Mouse (Mus musculus): ENCODE measurements around the gene Ncor1. TPM values are rescaled to one million over a fixed set of nuclear protein-coding genes. Genes with fewer than 3 reads are reported as not detected.
A peak's percentile ranks its signal among the peaks of the same experiment; 100 is the strongest.
"Not testable (repeated sequence)": the region's sequence is repeated elsewhere in the genome, so short reads cannot be mapped to it uniquely, and the experiment has no call there.

Ncor1 gene
- total RNA-seq, 4 experiments from 2014 or later = 125 to 148 (median 138) TPM

DNA sequence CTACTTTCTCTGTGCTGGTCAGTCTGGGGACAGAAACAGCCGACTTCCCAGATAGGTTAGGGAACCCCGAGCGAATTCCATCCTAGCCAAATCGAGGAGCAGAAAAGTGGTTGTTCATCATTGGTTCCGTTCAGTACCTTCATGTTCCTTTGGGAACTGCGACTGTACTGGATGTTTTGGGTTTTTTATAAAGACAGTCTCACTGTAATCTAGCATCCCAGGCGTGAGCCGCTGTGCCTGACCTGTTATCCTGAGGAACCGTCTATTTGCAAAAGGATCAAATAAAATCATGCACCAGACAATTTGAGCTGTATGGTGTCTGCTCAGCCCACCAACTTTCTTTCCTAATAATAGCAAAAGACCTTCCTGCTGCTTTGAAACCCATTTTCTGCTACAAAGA lies 439 bp upstream of the Ncor1 start:
- DNase-seq (ENCODE audit: low spot score) = no peak

- peak; percentile 44 for DNase-seq (ENCODE audit: low spot score)
These were observed 460 bp downstream of the Ncor1 start for GRCm38 (mm10) chr11:62457891-62458270.

DNA sequence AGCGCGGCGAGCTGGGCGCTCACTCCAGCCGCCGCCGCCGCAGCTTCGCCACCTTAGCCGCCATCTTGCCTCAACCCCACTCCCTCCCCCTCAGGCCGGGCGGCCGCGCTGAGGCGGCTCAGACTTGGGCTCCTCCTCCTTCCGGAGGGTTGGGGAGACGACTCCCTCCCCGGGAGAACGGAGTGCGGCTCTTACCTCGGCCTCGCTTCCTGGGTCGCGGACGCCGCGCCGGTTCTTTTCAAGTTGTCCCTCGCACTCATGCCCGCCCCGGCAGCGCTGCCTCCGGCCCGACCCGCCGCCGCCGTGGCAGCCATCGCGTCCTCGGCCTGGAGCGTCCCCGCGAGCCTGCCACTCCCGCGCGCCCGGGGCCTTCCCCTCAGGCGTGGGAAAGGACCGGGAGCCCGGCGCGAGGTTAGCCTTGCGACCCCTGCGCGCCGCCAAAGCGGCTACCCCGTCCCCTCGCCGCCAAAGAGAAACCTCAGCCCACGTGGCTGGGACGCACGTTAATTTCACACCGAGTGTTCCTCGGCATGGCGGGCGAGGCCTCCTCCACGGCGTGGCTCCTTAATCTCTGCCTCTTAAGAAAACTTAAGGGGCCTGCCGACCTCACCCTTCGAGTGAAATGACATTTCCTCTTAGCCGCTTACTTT lies 975 bp downstream of the Ncor1 start:
- DNase-seq (ENCODE audit: low spot score) = peak; percentile 90

- peak; percentile 32 for DNase-seq (ENCODE audit: low spot score)
These were observed 1.7 kb downstream of the Ncor1 start for GRCm38 (mm10) chr11:62456483-62457172.

DNA sequence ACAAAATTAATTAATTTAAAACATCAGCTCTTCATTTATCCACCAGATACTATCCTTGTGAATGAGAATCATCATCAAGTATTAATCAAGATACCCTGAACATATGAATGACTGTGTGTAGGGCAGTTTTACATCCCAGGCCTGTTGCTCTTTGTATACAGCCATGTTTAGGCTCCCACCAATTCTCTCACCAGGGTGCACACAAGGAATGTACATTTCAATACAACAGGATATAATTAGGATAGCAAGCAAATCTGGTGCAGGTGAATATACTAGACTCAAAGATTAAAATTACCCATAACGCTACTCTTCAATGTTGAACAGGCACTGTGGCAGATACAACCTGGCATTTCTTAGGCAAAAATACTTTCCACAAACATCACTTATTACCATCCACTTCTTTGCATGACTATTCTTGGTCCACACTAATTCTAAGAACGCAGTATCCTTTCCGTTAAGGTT lies 2.3 kb downstream of the Ncor1 start:
- no peak for DNase-seq (ENCODE audit: low spot score)

GRCm38 (mm10) chr11:62455193-62455592 lies 3.1 kb downstream of the Ncor1 start:
- no peak for DNase-seq (ENCODE audit: low spot score)

DNA sequence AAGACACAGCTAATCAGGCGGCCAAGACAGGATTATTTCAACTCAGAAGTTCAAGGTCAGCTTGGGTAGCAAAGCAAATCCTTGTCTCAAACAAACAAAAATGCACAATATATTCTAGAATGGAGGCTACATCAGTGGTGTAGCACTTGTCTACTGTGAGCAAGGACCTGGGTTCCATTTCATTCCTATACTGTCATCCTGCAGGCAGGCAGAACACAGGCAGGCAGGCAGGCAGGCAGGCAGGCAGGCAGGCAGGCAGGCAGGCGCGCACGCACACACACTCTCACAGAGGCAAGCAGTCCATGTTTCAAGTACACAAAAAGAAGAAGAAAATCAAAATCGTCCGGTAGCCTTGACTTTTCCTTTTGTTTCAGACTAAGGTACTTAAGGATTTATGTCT lies 9.4 kb downstream of the Ncor1 start:
- no peak for DNase-seq (ENCODE audit: low spot score)

- DNase-seq (ENCODE audit: low spot score) = no peak
These were observed 12.5 kb downstream of the Ncor1 start for GRCm38 (mm10) chr11:62445799-62446198.

DNA sequence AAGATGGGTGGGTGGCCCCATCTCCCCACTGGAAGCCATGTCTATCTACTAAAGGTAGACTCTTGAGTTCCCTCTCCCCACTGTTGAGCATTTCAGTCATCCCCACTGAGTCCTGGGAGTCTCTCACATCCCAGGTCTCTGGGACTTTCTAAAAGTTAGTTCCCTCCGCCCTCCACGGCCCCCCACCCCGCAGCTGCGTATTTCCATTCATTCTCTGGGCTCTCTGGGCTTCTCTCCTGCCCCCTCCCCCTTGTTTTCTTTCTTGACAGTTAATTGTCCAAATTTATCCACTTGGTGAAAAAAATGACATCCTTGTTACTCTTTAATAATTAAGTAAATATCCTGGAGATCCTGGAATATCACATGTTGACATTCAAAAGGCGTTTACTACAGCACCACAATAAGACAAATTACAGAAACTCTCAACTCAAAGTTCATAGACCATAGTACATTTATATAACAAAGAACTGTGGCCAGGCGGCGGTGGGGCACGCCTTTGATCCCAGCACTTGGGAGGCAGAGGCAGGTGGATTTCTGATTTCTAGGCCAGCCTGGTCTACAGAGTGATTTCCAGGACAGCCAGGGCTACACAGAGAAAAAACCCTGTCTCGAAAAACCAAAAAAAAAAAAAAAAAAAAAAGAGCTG lies 17.5 kb downstream of the Ncor1 start:
- no peak for DNase-seq (ENCODE audit: low spot score)

- DNase-seq (ENCODE audit: low spot score) = no peak
These were observed 26.1 kb downstream of the Ncor1 start for GRCm38 (mm10) chr11:62432211-62432610.

DNA sequence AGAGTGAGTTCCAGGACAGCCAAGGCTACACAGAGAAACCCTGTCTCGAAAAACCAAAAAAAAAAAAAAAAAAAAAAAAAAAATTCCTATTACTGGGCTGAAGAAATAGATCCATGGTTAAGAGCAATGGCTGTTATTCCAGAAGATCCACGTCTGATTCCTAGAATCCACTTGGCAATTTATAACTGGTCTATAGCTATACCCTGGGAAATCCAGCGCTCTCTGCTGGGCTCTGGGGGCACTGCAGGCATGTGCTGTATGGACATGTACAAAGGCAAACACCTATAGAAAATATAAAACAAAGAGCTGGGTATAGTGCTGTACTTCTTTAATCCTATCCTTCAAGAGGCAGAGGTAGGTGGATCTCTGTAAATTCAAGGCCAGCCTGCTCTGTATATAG lies 31.2 kb downstream of the Ncor1 start:
- no peak for DNase-seq (ENCODE audit: low spot score)

DNA sequence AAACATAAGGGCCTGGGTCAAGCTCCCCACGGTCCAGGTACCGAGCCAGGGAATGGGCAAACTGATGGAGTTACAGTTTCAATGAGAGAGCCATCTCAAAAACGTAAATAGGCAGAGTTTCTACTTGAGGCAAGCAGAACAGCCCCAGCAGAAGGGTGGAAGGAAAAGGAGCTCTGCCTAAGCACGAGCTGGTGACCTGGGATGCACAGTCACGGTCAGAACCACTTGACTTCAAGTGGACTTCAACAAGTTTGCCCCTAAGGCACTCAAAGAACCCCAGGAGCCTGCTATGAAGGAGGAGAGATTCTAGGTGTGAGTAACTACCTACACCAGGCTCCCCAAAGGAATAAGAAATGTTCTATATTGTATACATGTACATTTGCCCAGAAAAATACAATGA lies 32.1 kb downstream of the Ncor1 start:
- DNase-seq (ENCODE audit: low spot score) = no peak

DNA sequence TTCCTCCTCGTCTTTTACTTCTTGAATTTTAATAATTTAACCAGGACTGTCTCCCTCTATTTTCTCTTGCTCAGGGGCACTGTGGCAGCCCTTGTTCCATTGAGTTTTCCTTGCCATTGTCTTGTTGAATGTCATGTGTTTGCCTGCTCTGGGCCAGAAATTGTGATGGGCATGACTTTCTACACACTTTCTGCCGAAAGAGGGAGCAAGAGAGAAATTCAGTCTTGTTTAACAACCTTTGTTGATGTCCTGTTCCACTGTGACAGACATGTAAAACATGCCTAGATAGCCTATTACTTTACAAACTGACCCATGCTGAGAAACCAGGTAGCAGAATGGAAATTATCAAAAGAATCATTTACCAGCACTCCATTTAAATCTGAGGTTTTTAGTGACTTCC lies 33.8 kb downstream of the Ncor1 start:
- DNase-seq (ENCODE audit: low spot score) = peak; percentile 7

- DNase-seq (ENCODE audit: low spot score) = no peak
These were observed 43.3 kb downstream of the Ncor1 start for GRCm38 (mm10) chr11:62415026-62415425.

GRCm38 (mm10) chr11:62409611-62410010 lies 48.7 kb downstream of the Ncor1 start:
- no peak for DNase-seq (ENCODE audit: low spot score)

GRCm38 (mm10) chr11:62408848-62409247 lies 49.5 kb downstream of the Ncor1 start:
- DNase-seq (ENCODE audit: low spot score) = no peak

DNA sequence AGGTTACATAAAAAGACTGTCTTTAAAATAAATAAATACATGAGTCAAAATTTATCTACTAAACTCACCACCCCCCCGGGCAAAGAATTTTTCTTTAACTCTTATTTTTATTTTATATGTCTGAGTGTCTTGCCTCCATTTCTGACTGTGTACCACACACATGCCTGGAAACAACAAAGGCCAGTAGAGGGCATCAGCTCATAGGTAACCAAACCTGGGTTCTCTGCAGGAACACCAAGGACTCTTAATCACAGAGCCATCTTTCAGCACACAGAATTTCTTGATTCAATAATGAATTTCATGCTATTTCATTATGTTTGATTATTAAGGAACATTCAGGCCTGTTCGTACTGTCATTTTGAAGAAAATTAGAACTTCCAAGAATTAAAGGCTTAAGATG lies 61.9 kb downstream of the Ncor1 start:
- peak; percentile 25 for DNase-seq (ENCODE audit: low spot score)

GRCm38 (mm10) chr11:62388331-62388679 lies 70.0 kb downstream of the Ncor1 start:
- DNase-seq (ENCODE audit: low spot score) = no peak

- no peak for DNase-seq (ENCODE audit: low spot score)
These were observed 70.6 kb downstream of the Ncor1 start for GRCm38 (mm10) chr11:62387608-62388330.

- not testable (repeated sequence) for DNase-seq (ENCODE audit: low spot score)
These were observed 81.0 kb downstream of the Ncor1 start for GRCm38 (mm10) chr11:62377202-62377851.

DNA sequence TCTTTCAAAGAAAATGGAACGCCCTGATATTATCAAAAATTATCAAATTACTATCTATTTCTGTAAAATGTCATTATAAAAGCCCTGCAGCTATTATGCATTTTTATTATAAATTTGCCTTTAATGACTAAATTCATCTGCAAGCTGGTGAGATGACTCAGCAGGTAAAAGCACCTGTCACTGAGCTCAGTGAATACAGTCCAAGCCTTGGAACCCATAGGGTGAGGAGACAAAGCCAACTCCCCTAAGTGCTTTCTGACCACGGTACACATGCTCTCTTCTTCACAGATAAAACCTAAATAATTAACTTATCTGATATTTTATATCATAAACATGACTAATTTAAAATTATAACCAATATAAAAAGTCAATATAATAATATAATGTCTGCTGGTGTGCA lies 86.6 kb downstream of the Ncor1 start:
- no peak for DNase-seq (ENCODE audit: low spot score)

GRCm38 (mm10) chr11:62369924-62370323 lies 88.4 kb downstream of the Ncor1 start:
- DNase-seq (ENCODE audit: low spot score) = no peak
